Mouse (Mus musculus) B cell, adult 67 days (primary cell): ENCODE measurements around the gene Erh. TPM values are rescaled to one million over a fixed set of nuclear protein-coding genes. Genes with fewer than 3 reads are reported as not detected.

Source experiments
- total RNA-seq, 2 experiments: library from RNA; stranded (reverse); gene quantifications; 4 replicates each; pipeline ENCODE4 v1.2.4; 2023

The Erh gene
- total RNA-seq = 10 to 100 TPM; 53.2 to 77.2 TPM

GRCm38 (mm10) chr12:80643693-80644505, at the start of gene Erh, which contains the start of gene Slc39a9:
Erh (minus strand) TSS chr12:80644341.
Slc39a9 (plus strand) TSS chr12:80643883.

GRCm38 (mm10) chr12:80692269-80692972, 48.3 kb upstream of the Erh start, which contains the start of gene Plekhd1:
Plekhd1 (plus strand) TSS chr12:80692591.

Other genes with a start within 250 kb of the Erh start
- gene Dcaf5, start 207.7 kb downstream of the Erh start, total RNA-seq = 10 to 100 TPM; 43.2 to 50.5 TPM
- gene Exd2, start 181.2 kb downstream of the Erh start, total RNA-seq = 10 to 100 TPM; 42.7 to 54.6 TPM
- not detected for gene Galnt16, start 126.1 kb downstream of the Erh start, total RNA-seq
- 10 to 100 TPM; 35.3 to 43.0 TPM for gene Slc39a9, start 458 bp downstream of the Erh start, total RNA-seq
- not detected for gene Plekhd1, start 48.2 kb upstream of the Erh start, total RNA-seq
- gene Ccdc177, start 116.3 kb upstream of the Erh start, total RNA-seq = not detected
- 100 to 1,000 TPM; 130 to 136 TPM for gene Susd6, start 146.2 kb upstream of the Erh start, total RNA-seq